Mouse (Mus musculus) c-Kit-positive CD71-positive TER-119-positive erythroid progenitor cells, embryonic 14.5 days (primary cell): ENCODE measurements at regions not wholly inside any gene's neighbourhood (a gene's known extent, or its start where the extent isn't known, plus 50 kb on each side); places are given as distances from the start of the nearest gene placed in this dataset.

Source experiments
- DNase-seq: peaks from one replicate; pipeline ENCODE4 v3.0.0-alpha.2; 2013; ENCODE audit warnings: low spot score

- DNase-seq = no peak
Measured at GRCm38 (mm10) chr3:15112177-15112838, 219.8 kb downstream of the Gm9733 start.

DNA sequence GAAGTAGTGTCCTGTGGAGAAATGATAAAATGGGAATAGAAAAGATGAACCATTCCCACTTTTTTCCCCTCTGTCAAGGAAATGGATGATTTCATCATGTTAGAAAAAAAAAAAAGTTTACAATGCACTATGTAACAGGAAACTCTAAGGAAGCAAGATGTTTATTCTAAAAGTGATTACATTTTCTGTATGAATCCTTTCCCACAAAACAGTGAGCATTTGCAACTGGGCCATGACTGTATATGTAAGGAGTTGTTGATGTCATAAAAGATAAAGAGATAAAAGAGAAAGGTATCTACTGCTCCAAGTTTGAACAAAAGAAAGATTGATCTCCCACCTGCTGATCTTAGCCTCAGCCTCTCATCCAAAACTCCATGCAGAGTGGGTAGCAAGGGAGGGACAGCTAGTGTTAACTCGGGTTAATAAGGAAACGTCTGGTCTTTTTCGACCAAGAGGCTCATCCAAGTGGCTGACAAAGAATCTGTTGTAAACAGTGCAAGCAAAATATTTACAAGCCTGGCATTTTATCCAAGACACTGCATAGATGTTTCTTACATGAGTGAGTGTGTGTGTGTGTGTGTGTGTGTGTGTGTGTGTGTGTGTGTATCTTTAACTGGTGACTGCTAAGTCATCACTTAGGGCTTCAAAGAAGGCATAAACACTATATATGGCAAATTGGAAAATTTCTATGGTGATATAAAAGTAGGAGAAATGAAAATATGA is 213.3 kb downstream of the Gm9733 start:
- no peak for DNase-seq

DNA sequence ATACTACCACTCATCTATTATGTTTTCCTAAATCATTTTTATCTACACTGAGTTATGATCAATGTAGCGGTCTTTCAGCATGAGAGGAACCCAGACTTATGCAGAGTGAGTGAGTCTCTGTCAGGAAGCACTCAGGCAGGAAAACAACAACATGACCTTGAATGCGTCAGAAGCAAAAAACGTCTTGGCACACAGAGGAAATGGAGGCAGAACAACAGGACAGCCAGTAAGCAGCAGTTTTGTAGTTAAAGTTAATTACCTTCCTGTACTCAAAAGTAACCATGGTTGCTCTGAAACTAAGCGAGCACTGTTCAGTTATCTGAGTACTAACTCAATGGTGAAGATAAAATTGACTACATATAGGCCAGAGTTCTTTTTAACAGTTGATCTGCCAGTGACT is 205.4 kb downstream of the Gm9733 start:
- no peak for DNase-seq

DNA sequence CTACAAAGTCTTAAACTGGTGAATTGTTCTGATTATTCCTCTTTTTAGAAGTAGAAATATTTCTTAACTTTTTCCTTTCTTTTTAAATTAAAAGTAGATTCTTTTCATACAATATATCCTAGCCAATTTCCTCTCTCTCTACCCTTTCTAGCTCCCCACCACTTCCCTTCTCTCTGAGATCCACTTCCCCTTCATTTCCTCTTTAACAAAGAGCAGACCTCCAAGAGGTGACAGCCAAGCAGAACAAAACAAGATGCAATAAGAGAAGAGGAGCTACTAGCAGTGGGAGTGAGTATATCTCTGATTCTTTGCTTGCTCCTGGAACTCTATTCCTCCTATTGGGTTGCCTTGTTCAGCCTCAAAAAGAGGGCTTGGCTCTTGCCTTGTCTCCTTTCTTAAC is 203.7 kb downstream of the Gm9733 start:
- no peak for DNase-seq

GRCm38 (mm10) chr3:15128960-15129359 is 203.1 kb downstream of the Gm9733 start:
- DNase-seq = no peak

DNA sequence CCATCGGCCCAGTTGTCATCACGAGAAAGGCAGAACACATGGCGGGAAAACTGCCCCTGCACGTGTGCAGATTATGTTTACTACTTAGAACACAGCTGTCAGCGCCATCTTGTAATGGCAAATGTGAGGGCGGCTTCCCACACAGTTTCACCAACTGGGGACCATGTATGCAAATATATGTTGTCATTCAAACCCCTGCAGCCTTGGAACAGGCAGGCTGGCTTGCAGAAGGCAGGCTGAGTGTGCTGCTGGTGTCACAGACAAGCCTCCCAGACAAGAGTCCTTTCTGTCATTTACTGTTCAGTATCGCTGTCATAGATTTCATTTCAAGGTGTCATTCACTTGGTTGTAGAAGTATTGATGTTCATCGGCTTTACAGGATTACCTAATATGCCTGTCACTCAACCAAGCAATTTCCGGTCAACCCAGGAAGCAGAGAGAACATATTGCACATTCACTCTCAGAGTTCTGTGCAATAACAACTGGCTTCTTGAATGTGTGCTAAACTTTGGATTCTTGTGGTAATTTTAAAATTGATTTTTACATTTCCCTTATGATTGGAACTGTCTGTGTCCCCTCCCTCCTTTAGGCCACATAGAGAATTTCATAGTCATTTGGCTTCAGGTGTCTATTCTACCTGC is 202.3 kb downstream of the Gm9733 start:
- DNase-seq = no peak

DNA sequence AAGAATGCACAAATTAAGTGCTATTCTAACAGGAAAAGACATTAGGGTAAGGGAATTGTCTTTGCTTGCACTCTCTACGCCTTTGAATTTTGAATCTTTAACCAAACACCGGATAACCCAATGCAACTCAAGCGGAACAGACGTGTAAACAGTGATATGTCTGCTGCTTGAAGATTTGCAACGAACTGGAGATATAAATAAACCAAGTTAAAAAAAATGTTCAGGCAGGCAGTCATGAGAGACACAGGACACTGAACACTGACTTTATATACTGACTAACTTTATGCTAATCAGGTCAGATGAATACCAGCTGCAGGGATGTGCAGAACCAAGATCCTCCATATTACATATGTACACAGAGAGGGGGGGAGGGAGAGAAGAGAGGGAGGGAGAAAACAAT is 200.0 kb downstream of the Gm9733 start:
- no peak for DNase-seq

DNA sequence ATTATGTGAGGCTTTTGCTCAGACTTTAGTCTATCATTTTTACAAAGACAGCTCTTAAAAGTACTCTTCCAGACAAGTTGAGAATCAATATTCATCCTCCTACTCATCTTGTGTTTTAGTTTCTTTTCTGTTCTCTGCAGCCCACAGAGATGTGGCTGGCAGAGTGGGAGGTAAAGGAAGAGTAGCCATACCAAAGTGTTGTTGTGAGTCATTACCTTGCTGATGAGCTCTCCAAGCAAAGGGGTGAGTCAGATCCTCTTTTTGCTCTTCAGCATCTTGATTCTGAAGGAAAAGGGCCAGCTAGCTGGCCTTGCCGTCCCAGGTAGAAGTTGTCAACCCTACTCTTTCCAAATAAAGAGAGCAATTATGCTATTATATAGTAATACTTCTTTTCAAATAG is 192.6 kb downstream of the Gm9733 start:
- DNase-seq = no peak

DNA sequence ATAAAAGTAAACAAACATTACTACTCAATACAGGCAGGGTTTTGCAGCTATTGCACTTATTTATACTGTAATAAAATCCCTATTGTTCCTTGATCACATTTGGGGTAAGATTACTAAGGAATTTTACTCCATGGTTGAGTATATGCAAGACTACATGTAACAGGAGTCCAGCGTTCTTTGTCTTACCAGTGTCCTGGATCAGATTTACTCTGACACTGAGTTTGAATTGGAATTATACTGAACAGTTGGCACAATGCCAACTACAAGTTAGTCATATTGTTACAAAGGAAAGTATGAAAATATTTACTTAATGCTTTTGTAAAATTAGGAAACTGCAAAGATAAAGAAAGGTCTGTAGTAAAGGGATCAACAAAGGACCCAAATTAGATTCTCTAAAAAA is 178.4 kb downstream of the Gm9733 start:
- DNase-seq = no peak

GRCm38 (mm10) chr3:15154153-15154552 is 177.9 kb downstream of the Gm9733 start:
- DNase-seq = no peak

GRCm38 (mm10) chr3:15156681-15157080 is 175.4 kb downstream of the Gm9733 start:
- no peak for DNase-seq

GRCm38 (mm10) chr3:15157842-15158241 is 174.3 kb downstream of the Gm9733 start:
- DNase-seq = no peak

DNA sequence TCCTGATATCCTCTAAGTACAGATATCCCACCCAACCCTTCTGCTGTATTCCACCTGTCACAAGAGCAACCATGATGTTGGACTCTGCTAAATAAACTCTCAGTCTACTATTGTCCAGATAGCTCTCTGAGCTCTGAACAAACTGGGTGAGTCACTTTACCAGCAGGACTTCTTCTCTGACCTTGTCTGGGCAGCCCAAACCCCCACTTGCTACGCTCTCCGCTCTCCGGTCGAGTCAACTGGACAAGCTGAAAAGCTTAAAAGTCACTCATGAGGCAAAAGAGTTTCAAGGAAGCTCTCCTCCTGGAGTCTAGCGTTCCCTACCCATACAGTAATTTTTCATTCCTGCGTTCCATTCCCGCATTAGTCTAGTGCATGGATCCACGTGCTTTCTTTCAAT is 173.2 kb downstream of the Gm9733 start:
- DNase-seq = no peak

DNA sequence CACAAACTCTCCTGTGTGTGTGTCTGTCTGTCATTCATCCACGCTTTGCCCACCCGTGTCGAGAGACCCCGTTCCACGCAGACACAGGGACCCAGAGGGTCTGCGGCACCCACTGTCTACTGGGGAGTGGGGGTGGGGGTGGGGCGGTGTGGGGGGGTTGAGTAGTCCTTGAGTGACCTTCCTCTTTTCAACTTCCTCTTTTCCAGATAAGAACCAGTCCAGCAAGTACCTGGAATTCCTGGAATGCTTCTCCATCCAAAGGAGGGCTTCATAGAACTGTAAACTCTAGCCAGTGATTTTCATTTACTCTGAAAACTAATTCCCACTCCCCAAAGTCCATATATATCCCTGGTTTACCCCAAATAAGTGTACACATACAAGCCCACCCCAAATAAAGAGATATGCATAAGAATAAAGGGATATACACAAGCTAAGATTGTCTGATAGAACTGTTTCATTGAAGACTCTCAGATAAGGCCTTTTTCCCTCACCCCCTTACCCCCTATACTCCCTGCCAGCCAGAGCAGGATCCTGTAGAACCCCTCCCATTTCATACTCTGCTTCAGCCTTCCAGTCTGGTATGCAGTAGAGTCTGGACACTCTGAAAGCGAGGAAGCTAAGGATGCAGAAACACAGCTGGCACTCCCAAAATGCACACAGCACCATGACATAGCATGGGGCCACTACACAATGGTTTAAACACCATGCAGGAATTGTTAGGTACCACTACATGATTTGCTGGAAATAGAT is 172.0 kb downstream of the Gm9733 start:
- no peak for DNase-seq

GRCm38 (mm10) chr3:15175811-15176210 is 156.3 kb downstream of the Gm9733 start:
- DNase-seq = no peak

- no peak for DNase-seq
Measured at GRCm38 (mm10) chr3:15179079-15179812, 152.9 kb downstream of the Gm9733 start.

- no peak for DNase-seq
Measured at GRCm38 (mm10) chr3:15181111-15181510, 151.0 kb downstream of the Gm9733 start.

- no peak for DNase-seq
Measured at GRCm38 (mm10) chr3:15186731-15187130, 145.4 kb downstream of the Gm9733 start.

GRCm38 (mm10) chr3:15194362-15194761 is 137.7 kb downstream of the Gm9733 start:
- peak; percentile 53 for DNase-seq

GRCm38 (mm10) chr3:15196101-15196500 is 136.0 kb downstream of the Gm9733 start:
- DNase-seq = no peak

DNA sequence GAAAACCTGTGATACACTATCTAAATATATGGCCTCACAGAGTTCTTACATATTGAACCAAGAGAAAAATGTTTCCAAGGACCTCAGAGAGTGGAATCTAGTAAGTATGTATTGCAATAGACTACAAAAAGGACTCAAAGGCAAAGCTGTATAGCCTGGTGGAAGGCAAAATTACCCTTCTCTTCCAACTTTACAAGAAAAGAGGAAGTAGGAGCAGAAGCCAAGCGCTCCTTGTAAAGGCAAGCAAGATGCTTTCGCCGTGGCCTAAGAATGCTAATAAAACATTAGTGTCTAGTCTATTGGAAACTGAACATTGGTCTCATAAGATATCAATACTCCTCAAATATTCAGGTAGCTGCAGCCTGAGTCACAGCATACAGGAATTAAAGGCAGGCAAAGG is 134.0 kb downstream of the Gm9733 start:
- no peak for DNase-seq

GRCm38 (mm10) chr3:15200309-15200708 is 131.8 kb downstream of the Gm9733 start:
- no peak for DNase-seq
